Mouse (Mus musculus) stomach, postnatal 0 days (tissue): ENCODE measurements around the gene Clstn1. TPM values are rescaled to one million over a fixed set of nuclear protein-coding genes. Genes with fewer than 3 reads are reported as not detected.
A peak's percentile ranks its signal among the peaks of the same experiment; 100 is the strongest.

Source experiments
- ATAC-seq: fragments of 200-750 bp; cut with Nextera tagmentation; 2 replicates; pipeline ENCODE4 v1.8.0; 2017; ENCODE audit not compliant: low FRiP score, low TSS enrichment
- DNase-seq: peaks from one replicate; pipeline ENCODE4 v3.0.0-alpha.2; 2016; ENCODE audit warnings: low spot score
- H3K27ac ChIP-seq: fragments of 300-500 bp; sonication (generic); replicated peaks from 2 replicates; pipeline ENCODE4 v1.5.1; 2014; ENCODE audit warnings: mild to moderate bottlenecking, control low read depth
- H3K27me3 ChIP-seq: fragments of 300-500 bp; sonication (generic); 2 replicates; pipeline ENCODE4 v1.6.1; 2014; ENCODE audit warnings: low read length; ENCODE audit not compliant: control insufficient read depth, insufficient read depth
- H3K36me3 ChIP-seq: fragments of 300-500 bp; sonication (generic); 2 replicates; pipeline ENCODE4 v1.6.1; 2014; ENCODE audit warnings: low read length, mixed read lengths; ENCODE audit not compliant: control insufficient read depth, insufficient read depth
- H3K4me1 ChIP-seq: fragments of 300-500 bp; sonication (generic); replicated peaks from 2 replicates; pipeline ENCODE4 v1.6.1; 2014; ENCODE audit warnings: antibody characterized with exemption; ENCODE audit not compliant: control insufficient read depth, insufficient read depth
- H3K4me2 ChIP-seq: fragments of 300-500 bp; sonication (generic); replicated peaks from 2 replicates; pipeline ENCODE4 v1.6.1; 2014; ENCODE audit warnings: low read depth, mild to moderate bottlenecking, control low read depth, moderate library complexity
- H3K4me3 ChIP-seq: fragments of 300-500 bp; sonication (generic); 2 replicates; pipeline ENCODE4 v1.5.1; 2014; ENCODE audit warnings: low read depth, low read length, control low read depth
- H3K9ac ChIP-seq: fragments of 300-500 bp; sonication (generic); 2 replicates; pipeline ENCODE4 v1.6.1; 2014; ENCODE audit warnings: mild to moderate bottlenecking, low read length, control low read depth, mixed read lengths
- H3K9me3 ChIP-seq: fragments of 300-500 bp; sonication (generic); 2 replicates; pipeline ENCODE4 v1.6.1; 2016; ENCODE audit warnings: low read length; ENCODE audit not compliant: control insufficient read depth
- CTCF ChIP-seq: IDR thresholded peaks from 2 replicates; pipeline ENCODE4 v1.5.1; 2016; ENCODE audit warnings: antibody characterized with exemption, low read depth, mild to moderate bottlenecking, moderate library complexity
- EP300 ChIP-seq: optimal IDR thresholded peaks from 2 replicates; pipeline ENCODE3; 2016; ENCODE audit warnings: antibody characterized with exemption
- WGBS: fragments of 180-500 bp; shearing (Covaris S2); extraction: QIAGEN DNeasy Blood & Tissue Kit; methylation state at CpG from one replicate; pipeline ENCODE4 v1.1.7; 2014; 5-methylcytosine and 5-hydroxymethylcytosine counted together
- microRNA-seq: library from miRNA; unstranded; fragments of <30 nt; microRNA quantifications from one replicate; pipeline ENCODE4, GENCODE M21; 2016
- polyA plus RNA-seq: library from polyadenylated mRNA; unstranded; fragments of >200 nt; fragmentation: Nextera tagmentation; extraction: Ambion mirVana; gene quantifications from 2 replicates; pipeline ENCODE4 v1.2.1, GENCODE M21; 2015

Clstn1 gene
- polyA plus RNA-seq, 1 experiment from 2014 or later: 28.6 TPM

- no peak overlapping the region for H3K9ac ChIP-seq
- H3K27me3 ChIP-seq: no peaks in the 10 kb centered on the region
- no peaks in the 10 kb centered on the region for H3K9me3 ChIP-seq
- no peak overlapping the region for H3K27ac ChIP-seq
- ATAC-seq: no peak
- H3K4me3 ChIP-seq: no peak overlapping the region
- TF ChIP-seq CTCF (no peak), EP300 (no peak)
- no peak overlapping the region for H3K4me2 ChIP-seq
- no peaks in the 10 kb centered on the region for H3K4me1 ChIP-seq
- no peaks in the 10 kb centered on the region for H3K36me3 ChIP-seq
- no peak for DNase-seq
- WGBS: 89% methylated on average over 8 of the region's 8 CpGs
Observed at GRCm38 (mm10) chr4:149690828-149691280, 104.6 kb downstream of the Clstn1 start.

- TF ChIP-seq EP300 (no peak), CTCF (no peak)
- DNase-seq: no peak
- ATAC-seq: no peak
- Histone ChIP-seq H3K4me1 (no peaks in the 10 kb centered on the region), H3K27ac (no peak overlapping the region), H3K36me3 (no peaks in the 10 kb centered on the region), H3K4me2 (no peak overlapping the region), H3K27me3 (no peaks in the 10 kb centered on the region), H3K9ac (no peak overlapping the region), H3K4me3 (no peak overlapping the region), H3K9me3 (no peaks in the 10 kb centered on the region)
- WGBS: 66% methylated on average over 8 of the region's 8 CpGs
Observed at GRCm38 (mm10) chr4:149691368-149691767, 105.1 kb downstream of the Clstn1 start.

- Histone ChIP-seq H3K36me3 (no peaks in the 10 kb centered on the region), H3K9ac (no peak overlapping the region), H3K4me1 (no peaks in the 10 kb centered on the region), H3K27me3 (no peaks in the 10 kb centered on the region), H3K9me3 (no peaks in the 10 kb centered on the region), H3K4me2 (no peak overlapping the region), H3K27ac (0 out of 2 replicates have a peak overlapping the region, but pooled peaks have one; percentile 4), H3K4me3 (no peak overlapping the region)
- DNase-seq (peak; percentile 37), ATAC-seq (peak; percentile 53)
- 32% methylated on average over 16 of the region's 16 CpGs for WGBS
- TF ChIP-seq EP300 (no peak), CTCF (peak; percentile 33)
Observed at GRCm38 (mm10) chr4:149696189-149696971, 110.1 kb downstream of the Clstn1 start.

GRCm38 (mm10) chr4:149697506-149698196 lies 111.4 kb downstream of the Clstn1 start:
- H3K4me2 ChIP-seq: peak overlapping the region; percentile 71
- peak overlapping the region; percentile 46 for H3K4me3 ChIP-seq
- no peaks in the 10 kb centered on the region for H3K27me3 ChIP-seq
- no peaks in the 10 kb centered on the region for H3K9me3 ChIP-seq
- ATAC-seq (peak; percentile 43; the same call in 1 of the 2 replicates), DNase-seq (no peak)
- no peak for TF ChIP-seq EP300
- no peak for TF ChIP-seq CTCF
- peak overlapping the region; percentile 59; the same call in 1 of the 2 replicates for H3K9ac ChIP-seq
- H3K27ac ChIP-seq: no peak overlapping the region
- H3K4me1 ChIP-seq: no peaks in the 10 kb centered on the region
- H3K36me3 ChIP-seq: no peaks in the 10 kb centered on the region
- 35% methylated on average over 15 of the region's 15 CpGs for WGBS

- TF ChIP-seq EP300 (no peak), CTCF (peak; percentile 77)
- no peak overlapping the region for H3K27ac ChIP-seq
- peak overlapping the region; percentile 46 for H3K4me3 ChIP-seq
- H3K4me2 ChIP-seq: peak overlapping the region; percentile 71
- DNase-seq (peak; percentile 69), ATAC-seq (peak; percentile 58)
- no peaks in the 10 kb centered on the region for H3K36me3 ChIP-seq
- H3K4me1 ChIP-seq: no peaks in the 10 kb centered on the region
- H3K27me3 ChIP-seq: no peaks in the 10 kb centered on the region
- peak overlapping the region; percentile 59 for H3K9ac ChIP-seq
- 2% methylated on average over 35 of the region's 35 CpGs for WGBS
- no peaks in the 10 kb centered on the region for H3K9me3 ChIP-seq
Observed at GRCm38 (mm10) chr4:149698197-149698821, 112.0 kb downstream of the Clstn1 start.

Small RNAs within 50 kb of the gene (microRNA-seq; reads per million reads assigned to microRNA genes)
- gene Mir5616 (not detected), gene Mir7023 (not detected)

Other genes with a start within 250 kb of the Clstn1 start
- 14.4 and 15.8 TPM in 2 replicates for gene Ube4b, start 159.7 kb upstream of the Clstn1 start, polyA plus RNA-seq
- 6.3 and 7.7 TPM in 2 replicates for gene Rbp7, start 131.5 kb upstream of the Clstn1 start, polyA plus RNA-seq
- not detected in 2 replicates for gene Tmem274, start 109.1 kb upstream of the Clstn1 start, polyA plus RNA-seq
- 6.1 and 6.5 TPM in 2 replicates for gene Nmnat1, start 101.3 kb upstream of the Clstn1 start, polyA plus RNA-seq
- 18.9 and 22.5 TPM in 2 replicates for gene Lzic, start 101.2 kb upstream of the Clstn1 start, polyA plus RNA-seq
- 60.1 and 69.5 TPM in 2 replicates for gene Ctnnbip1, start 68.2 kb upstream of the Clstn1 start, polyA plus RNA-seq
- gene Pik3cd, start 116.1 kb downstream of the Clstn1 start, polyA plus RNA-seq: 1.9 and 2.0 TPM in 2 replicates
- 7.5 and 8.6 TPM in 2 replicates for gene Tmem201, start 151.6 kb downstream of the Clstn1 start, polyA plus RNA-seq
- 21.7 and 22.4 TPM in 2 replicates for gene Slc25a33, start 187.8 kb downstream of the Clstn1 start, polyA plus RNA-seq